Mouse (Mus musculus): Measurements from ENCODE around the gene Ppp1ca.

The Ppp1ca gene

DNA sequence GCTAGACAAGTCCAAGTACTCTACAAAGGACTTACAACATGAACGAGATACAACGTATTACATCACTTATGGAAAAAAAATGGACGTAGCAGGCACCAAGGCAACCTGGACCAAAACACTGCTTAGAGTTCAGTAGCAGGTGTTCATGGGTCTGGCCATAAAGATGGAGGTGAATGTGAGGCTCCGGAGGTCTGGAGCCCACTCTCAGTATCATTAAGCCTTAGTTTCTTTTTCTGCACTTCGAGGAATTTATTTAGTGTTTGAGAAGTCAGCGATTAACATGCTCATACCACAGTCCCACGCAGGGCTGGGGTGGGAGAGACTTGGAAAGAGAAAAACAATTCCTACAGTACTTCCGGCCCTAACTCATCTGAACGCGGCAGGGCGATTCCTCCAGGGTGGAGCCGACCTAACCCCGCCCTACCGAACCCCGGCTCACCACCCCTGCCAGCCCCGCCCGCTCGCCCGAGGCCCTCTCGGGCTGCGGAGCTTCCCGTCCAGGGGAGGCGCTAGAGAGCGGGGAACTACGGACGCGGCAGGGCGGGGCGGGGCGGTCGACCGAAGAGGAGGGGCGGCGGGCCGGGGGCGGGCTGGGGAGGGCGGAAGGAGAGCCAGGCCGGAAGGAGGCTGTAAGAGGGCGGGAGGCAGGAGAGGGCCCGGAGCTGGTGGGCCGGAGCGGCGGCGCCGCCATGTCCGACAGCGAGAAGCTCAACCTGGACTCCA is at the start of gene Ppp1ca:
Gene Ppp1ca, plus strand, starts transcription at position 538 of the 723 bp plus-strand sequence.
- peak; percentile 93 for DNase-seq

DNA sequence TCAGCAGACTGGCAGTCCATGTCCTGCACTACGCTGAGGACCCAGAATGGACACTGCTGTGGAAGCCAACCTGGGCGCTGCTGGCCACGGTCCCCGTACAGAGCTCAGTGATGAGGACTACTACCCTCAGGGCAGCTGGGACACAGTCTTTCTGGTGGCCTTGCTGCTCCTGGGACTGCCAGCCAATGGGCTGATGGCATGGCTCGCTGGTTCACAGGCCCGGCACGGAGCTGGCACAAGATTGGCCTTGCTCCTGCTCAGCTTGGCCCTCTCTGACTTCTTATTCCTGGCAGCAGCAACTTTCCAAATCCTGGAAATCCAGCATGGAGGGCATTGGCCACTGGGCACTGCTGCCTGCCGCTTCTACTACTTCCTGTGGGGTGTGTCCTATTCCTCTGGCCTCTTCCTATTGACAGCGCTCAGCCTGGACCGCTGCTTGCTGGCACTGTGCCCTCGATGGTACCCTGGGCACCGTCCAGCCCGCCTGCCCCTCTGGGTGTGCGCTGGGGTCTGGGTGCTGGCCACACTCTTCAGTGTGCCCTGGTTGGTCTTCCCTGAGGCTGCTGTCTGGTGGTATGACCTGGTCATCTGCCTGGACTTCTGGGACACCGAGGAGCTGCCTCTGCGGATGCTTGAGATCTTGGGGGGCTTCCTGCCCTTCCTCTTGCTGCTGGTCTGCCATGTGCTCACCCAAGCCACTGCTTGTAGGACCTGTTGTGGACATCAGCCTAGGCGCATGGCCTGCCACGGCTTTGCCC is 49.3 kb upstream of the Ppp1ca start:
- DNase-seq: no peak

- DNase-seq: no peak
Measured at GRCm38 (mm10) chr19:4143759-4144268, 48.1 kb upstream of the Ppp1ca start, which contains the start of gene Cabp4. Gene Cabp4, minus strand, starts transcription at chr19:4144033.

GRCm38 (mm10) chr19:4144550-4145498 is 47.0 kb upstream of the Ppp1ca start:
- no peak for DNase-seq

DNA sequence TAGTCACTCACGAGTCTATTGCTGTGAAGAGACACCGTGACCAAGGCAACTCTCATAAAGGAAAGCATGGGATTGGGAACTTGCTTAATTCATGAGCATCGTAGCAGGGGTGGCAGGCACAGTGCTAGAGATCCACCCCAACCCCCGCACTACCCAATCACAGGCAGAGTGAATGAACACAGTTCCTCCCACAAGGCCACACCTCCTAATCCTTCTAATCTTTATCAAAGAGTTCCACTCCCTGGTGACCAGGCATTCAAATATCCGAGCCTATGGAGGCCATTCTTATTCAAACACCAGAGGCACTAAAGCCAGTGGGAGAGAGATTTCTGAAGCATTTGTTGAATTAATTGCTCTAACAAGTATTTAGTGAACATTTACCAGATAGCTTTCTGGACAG is 45.9 kb upstream of the Ppp1ca start:
- DNase-seq: no peak

DNA sequence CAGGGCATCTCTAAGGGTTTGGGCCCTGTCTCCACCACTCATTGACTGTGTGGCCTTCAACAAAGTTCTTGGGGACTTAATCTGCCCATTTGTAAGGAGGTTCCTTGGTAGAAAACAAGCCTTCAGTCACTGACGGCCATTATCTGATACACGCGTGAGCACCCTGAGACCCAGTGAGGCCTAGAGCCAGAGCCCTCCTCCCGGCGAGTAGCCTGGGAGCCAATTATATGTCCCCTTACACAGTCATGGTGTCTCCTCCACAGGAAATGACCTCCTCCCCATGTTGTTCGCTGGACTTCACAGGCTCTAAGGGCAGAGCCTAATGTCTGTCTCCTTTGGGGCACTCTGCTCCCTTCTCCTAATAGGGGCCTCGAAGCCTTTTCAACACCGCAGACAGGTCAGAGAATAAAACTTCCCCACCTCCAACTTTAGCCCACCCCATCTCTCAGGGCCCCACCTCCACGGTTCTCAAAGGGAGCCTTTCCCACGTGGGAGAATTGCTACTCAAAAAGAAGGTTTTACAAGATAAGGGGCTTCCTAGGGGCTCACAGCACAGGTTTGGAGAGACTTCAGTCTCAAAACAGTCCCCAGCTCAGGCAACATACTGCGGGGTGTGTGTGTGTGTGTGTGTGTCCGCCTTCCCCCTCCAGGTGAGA is 45.4 kb upstream of the Ppp1ca start:
- no peak for DNase-seq

- DNase-seq: no peak
Measured at GRCm38 (mm10) chr19:4147022-4147405, 44.9 kb upstream of the Ppp1ca start.

GRCm38 (mm10) chr19:4147782-4148490 is 43.9 kb upstream of the Ppp1ca start:
- no peak for DNase-seq

GRCm38 (mm10) chr19:4148491-4148806 is 43.4 kb upstream of the Ppp1ca start, which contains the start of gene Coro1b:
Gene Coro1b, plus strand, starts transcription at chr19:4148619.
- peak; percentile 95 for DNase-seq

DNA sequence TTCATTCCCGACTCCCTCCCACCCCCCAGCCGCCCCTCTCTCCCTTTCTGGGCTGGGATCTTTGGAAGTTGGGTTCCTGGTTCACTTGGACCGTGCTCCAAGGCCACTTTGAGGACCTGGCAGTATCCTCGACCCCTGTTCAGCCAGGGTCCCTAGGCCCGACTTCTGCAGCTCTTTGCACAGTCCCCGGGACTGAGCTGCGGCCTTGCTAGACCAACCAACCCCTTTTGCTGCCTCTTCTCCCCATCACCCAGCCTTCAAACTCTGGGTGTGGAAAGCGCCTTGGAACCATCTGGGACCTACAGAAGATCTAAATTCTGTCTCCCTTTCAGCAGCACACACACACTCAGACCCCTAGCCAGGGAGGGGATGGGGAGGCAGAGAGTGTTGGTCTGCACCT is 43.0 kb upstream of the Ppp1ca start:
- DNase-seq: no peak

- DNase-seq: no peak
Measured at GRCm38 (mm10) chr19:4149283-4149682, 42.6 kb upstream of the Ppp1ca start.

- no peak for DNase-seq
Measured at GRCm38 (mm10) chr19:4149764-4150461, 42.0 kb upstream of the Ppp1ca start.

GRCm38 (mm10) chr19:4150567-4151487 is 41.0 kb upstream of the Ppp1ca start:
- no peak for DNase-seq

DNA sequence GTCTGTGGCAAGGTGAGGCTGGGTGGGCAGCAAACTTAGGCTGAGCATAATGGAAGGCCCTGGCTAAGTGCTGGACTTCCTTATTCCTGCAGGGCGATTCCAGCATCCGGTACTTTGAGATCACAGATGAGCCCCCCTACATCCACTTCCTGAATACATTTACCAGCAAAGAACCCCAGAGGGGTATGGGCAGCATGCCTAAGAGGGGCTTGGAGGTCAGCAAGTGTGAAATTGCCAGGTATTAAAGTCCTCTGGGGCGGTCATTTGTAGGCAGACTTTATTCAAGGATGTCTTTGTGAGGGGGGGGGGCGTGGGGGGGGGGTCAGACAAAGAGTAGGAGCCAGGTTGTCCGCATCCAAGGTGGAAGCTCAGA is 40.4 kb upstream of the Ppp1ca start:
- no peak for DNase-seq

GRCm38 (mm10) chr19:4151898-4152297 is 40.0 kb upstream of the Ppp1ca start:
- DNase-seq: no peak

DNA sequence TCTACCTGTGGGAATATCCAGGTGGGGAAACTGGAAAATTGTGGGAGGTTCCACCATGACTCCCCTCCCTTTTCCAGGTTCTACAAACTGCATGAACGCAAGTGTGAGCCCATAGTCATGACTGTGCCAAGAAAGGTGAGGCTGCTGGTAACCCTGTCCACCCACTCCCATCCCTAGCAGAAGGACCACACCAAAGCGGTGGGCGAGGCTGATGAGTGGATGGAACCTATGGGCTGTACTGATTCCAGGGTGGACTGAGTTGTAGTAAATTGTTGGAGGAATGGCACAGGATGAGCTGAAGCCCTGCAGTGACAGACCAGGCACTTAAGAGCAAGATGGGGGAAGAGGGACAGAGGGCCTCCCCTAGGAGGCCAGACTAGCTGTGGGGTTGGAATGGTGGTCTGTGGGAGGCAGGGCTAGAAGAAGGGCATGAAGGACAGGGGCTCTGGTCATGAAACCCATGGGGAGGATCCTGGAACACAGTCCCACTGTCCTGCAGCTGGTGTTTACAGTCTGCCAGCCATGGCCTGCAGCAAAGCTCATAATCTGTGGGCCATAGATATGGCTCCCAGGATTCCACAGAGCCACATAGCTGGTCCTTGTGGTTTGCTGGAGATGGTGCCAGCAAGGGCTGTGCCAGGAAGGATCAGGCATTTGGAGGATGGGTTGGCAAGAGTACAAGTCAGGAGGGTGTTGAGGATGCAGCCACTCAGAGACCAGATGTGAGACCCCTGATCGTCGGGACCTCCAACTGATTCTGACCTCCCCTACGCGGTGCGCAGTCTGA is 39.2 kb upstream of the Ppp1ca start:
- DNase-seq: no peak

DNA sequence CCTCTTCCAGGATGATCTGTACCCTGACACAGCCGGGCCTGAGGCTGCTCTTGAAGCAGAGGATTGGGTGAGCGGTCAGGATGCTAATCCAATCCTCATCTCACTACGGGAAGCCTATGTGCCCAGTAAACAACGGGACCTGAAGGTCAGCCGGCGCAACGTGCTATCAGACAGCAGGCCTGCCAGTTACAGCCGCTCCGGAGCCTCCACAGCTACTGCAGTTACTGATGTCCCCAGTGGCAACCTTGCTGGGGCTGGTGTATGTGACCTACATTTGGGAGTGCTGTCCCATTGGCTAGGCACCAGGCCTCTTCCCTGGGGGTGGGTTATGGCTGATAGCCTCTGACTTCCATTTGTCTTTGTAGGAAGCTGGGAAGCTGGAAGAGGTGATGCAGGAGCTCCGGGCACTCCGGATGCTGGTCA is 38.6 kb upstream of the Ppp1ca start, which contains the start of gene Ptprcap:
Gene Ptprcap, plus strand, starts transcription at position 373 of the 423 bp plus-strand sequence.
- DNase-seq: peak; percentile 67

GRCm38 (mm10) chr19:4154437-4155222 is 37.2 kb upstream of the Ppp1ca start:
- no peak for DNase-seq

Measured in cerebellum, adult 11 months (tissue).